Mouse (Mus musculus) embryo, embryonic 9.5 days (tissue): ENCODE data around the gene Dok7.

Experiments
- DNase-seq: peaks from one replicate; pipeline ENCODE4 v3.0.0-alpha.2; 2017; ENCODE audit errors: extremely low spot score

Gene Dok7

DNA sequence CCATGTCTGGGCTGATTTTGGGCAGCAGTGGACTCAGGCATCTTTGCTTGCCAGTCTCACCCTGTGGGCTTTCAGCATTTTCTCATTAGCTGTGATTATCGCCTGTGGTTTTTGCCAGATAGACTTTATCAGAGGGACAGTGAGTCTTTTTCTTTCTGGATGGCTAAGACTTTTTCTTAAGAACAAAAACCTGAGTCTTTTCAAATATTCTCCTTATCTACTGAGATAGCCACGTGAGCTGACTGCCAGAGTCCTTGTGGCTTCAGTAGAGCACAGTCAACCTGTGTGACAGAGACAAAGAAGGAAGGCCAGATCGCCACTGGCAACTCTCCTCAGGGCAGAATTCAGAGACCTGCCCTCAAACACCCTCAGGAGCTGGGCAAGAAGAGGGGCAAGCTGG, 61.1 kb downstream of the Dok7 start:
- DNase-seq = no peak

DNA sequence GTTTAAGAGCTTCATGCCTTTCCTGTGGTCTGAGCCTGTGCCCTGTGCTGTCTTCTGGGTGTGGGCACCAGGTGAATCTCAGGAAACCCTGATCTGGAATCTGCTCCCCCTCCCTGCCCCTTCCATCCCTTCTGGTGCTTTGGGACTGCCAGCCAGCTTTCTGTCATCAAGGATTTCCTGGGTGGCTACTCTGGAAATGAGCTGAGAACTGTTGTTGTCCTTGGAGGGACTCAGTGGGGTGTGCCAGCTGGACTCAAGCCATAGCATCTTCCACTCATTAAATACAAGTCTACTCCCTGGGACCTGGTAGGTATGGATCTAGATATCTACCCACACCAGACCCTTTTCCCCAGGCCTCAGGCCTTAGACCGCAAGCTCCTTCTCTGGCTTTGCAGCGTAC, 61.9 kb downstream of the Dok7 start:
- DNase-seq = no peak

DNA sequence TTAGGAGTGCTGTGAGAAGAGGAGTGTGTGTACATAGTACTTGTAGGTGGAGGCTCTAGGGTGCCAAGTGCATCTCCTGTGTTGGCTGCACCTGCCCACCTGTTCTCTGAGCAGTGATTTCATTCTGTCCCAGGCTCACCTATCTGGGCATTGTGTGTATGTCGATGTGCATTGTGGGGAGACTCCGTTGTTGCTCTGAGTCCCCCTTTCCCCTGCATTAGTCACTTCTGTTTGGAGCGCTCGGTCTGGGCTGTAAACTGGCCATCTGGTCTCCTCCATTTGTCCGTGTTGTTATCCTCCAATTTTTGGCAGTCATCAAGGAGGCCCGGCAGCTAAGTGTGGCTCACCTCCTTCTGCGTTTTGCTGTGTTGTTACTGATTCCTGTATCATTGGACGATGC, 63.5 kb downstream of the Dok7 start:
- DNase-seq = no peak

DNA sequence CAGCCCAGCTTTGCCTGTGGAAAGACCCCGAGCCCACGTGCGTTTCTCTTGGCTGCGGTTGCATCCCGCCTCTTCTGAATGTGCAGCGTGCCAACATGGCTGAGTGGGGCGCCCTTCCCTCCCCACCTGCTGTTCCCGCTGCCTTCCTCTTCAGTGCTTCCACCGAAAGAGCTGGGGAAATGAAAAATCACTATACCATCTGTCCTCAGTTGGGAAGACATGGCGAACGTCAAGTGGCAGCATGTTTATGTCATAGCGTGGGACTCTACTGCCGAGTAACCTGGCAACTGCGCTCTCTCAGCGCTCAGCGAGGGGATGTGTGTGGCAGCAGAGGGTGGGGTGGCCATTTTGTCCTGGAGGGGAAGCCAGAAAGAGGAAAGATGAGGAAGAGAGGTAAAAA, 72.6 kb downstream of the Dok7 start:
- DNase-seq = no peak

DNA sequence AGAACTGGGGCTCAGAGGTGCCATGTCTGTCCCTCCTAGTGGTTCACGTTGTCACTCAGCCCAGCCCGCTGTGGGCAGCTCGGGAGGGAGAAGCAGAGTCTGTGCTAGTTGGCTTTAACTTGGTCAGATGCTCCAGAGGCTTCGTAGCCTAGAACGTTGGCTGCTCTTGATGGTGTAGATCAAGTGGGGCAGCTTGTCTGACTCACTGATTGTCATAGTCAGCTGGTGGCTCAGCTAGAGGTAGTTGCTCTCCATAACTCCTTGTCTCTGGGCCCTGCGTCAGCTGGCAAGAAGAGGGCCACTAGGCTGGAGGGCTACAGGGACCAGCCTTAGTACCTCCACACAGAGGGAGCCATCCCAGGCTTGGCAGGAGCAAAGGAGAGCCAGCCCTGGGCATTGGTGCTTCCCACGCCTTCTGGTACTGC, 73.2 kb downstream of the Dok7 start:
- DNase-seq = no peak

DNA sequence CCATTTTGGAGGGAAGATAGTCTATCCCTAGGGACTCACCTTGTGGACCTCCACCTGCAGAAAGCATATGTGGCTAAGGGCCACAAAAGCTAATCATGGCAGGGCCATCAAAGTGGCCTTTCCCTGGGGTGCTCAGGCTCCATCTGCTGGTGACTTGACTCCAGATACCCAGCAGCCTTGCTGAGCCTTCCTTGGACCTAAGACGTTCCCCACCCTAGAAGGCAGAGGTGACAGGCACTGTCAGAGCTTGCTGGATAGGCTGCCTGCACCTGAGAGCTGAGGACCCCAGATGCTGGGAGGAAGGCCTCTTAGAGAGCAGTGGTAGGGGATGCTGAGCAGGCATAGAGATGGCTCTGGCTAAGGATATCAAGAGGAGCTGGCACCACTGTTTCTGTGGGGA, 74.7 kb downstream of the Dok7 start:
- DNase-seq = no peak

DNA sequence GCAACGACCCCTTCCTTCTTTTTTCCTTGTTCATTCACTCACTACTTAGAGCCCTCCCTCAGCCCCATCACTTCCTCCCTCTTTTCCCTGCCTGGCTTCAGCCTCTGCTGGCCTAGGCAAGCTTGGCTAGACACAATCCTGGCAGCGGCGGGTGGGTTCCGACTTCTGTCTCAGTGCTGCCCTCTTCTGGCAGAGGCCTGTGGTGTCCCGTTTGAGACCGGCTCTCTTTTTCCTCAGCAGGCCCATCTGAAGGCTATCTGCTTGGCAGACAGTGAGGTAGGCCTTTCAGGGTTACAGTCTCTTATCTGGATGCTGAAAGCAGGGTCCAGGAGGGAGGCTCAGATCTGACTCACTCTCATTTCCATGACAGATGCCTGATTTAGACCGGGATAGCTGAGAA, 75.2 kb downstream of the Dok7 start:
- DNase-seq = peak; percentile 78

DNA sequence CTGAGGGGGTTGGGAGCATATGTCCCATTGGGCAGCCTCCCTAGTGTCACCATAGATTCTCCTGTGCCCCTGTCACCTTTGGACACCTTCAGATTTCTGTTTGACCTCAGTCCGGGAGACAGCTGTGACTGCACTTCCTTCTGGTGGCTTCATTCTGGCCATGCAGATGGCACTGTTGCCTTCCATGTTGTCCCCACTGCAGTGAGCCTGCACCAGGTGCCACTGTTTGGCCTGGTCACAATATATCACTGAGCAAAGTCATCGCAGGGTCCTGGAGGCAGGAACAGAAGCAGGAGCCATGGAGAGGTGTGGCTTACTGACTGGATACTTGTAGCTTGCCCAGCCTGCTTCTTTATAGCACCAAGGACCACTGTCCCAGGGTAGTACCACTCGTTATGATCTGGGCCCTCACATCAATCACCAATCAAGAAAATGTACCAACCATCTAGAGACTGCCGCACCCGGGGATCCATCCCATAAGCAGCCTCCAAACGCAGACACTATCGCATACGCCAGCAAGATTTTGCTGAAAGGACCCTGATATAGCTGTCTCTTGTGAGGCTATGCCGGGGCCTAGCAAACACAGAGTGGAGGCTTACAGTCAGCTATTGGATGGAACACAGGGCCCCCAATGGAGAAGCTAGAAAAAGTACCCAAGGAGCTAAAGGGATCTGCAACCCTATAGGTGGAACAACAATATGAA, 75.9 kb downstream of the Dok7 start:
- no peak for DNase-seq

DNA sequence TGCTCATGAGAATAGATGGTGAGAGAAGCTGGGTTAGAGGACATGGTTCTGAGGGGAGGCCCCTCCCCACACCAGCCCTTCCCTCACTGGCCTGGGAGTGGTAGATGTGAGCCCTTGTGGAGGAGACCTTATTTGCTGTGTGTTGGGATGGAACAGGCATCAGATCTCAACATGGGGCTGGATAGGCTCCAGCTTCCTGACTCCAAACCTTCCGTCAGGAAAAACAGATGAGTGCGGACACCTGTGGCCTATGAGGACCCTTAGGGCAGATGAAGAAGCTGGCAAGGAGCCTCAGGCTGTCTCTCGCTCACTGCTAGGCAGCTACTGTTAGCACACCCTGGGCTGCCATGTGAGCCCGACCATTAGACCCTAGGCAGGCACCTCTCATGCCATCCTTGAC, 76.9 kb downstream of the Dok7 start:
- DNase-seq = no peak

DNA sequence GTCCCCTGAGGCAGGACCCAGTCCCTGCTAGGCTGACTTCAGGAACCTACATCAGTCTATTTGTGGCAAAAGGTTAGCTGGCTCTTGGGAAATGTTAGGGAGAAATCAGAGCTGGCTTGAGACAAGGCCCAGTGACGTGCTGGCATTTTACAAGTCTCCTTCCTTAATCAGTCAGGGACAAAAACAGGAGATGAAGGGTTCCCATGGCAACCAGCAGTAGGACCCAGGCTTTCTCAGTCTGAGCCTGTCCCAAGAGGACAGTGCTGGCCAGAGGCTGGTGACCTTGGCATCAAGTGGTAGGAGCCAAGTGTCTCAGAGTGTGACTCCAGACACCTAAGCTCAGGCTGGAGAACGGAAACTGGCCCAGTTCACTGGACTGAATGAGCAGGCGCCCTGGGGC, 77.7 kb downstream of the Dok7 start:
- no peak for DNase-seq

DNA sequence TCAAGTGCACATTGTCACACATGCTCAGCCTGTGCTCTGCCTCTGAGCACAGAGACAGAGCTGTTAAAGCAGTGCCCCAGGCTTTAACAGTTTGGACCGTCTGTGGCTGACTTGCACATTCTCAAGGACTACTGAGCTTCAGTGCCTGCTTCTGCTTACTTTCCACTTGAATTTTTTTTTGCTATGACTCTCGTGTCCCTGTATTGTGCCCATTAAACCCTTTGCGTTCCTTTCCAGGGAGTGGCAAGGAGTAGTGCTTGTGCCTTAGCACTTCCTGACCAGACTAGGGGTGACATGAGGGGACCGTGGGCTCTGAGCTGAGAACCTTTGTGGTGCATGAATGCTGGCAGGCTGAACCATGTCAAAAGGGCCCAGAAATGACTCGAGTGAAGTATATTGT, 79.3 kb downstream of the Dok7 start:
- no peak for DNase-seq
